Mouse (Mus musculus): Measurements from ENCODE around the gene Fam83f. TPM values are rescaled to one million over a fixed set of nuclear protein-coding genes. Genes with fewer than 3 reads are reported as not detected.

Fam83f gene
- total and polyA plus RNA-seq, 3 experiments: not detected

DNA sequence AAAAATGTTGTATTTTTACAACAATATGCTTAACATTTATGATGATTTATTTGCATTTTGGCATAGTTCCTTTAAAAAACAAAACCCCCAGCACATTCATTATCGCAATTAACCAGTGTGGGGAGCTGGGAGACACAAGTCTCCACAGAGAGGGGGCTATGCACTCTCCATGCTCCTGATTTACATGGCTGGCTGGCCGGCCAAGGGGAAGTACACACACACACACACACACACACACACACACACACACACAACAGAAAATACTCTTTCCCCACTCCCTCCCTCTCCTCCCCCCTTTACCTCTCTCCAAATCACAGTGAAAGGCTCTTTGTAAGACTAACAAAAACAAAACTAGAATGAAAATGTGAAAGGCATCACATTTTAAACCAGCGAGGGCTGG lies 50.7 kb downstream of the Fam83f start:
- H3K27me3 ChIP-seq (ENCODE audit: control insufficient read depth in 1 of 2, insufficient read depth in 2 of 2, low read length in 2 of 2): no peaks in the 10 kb centered on the region
- no peaks in the 10 kb centered on the region for H3K36me3 ChIP-seq (ENCODE audit: control insufficient read depth in 1 of 2, insufficient read depth in 2 of 2, low read length in 2 of 2)
- H3K27ac ChIP-seq (ENCODE audit: control insufficient read depth, low read depth, low read length): no peak overlapping the region
- no peaks in the 10 kb centered on the region for H3K79me2 ChIP-seq (ENCODE audit: control insufficient read depth, insufficient read depth, low read length, poor library complexity)
- H3K9me3 ChIP-seq (replicated peaks; ENCODE audit: insufficient read depth, low read length): no peaks in the 10 kb centered on the region
- no peak overlapping the region for H3K9ac ChIP-seq (ENCODE audit: control insufficient read depth, low read depth, low read length, poor library complexity, severe bottlenecking)
- TF ChIP-seq POLR2AphosphoS2 (IDR thresholded peaks at IDR 0.05; ENCODE audit: low read length) (no peak), ZNF384 (IDR thresholded peaks at IDR 0.05; ENCODE audit: low read depth, low read length) (no peak), MYB (IDR thresholded peaks at IDR 0.05; ENCODE audit: low read depth, low read length) (no peak), SMC3 (IDR thresholded peaks at IDR 0.05; ENCODE audit: low read depth, low read length) (no peak), MYC (IDR thresholded peaks at IDR 0.05; ENCODE audit: low read depth, low read length) (no peak), RAD21 (IDR thresholded peaks at IDR 0.05; ENCODE audit: low read depth, low read length) (no peak), CTCF (IDR thresholded peaks at IDR 0.05 in 2 of 3, conservative IDR thresholded peaks at IDR 0.05 in 1 of 3; ENCODE audit: control insufficient read depth in 1 of 3, insufficient read depth in 1 of 3, low read depth in 2 of 3, low read length in 3 of 3, poor library complexity in 1 of 3, severe bottlenecking in 1 of 3) (no peak), SIN3A (IDR thresholded peaks at IDR 0.05; ENCODE audit: low read length) (no peak), TBP (IDR thresholded peaks at IDR 0.05; ENCODE audit: low read depth, low read length) (no peak), RCOR1 (IDR thresholded peaks at IDR 0.05; ENCODE audit: low read depth, low read length) (no peak), ZMIZ1 (IDR thresholded peaks at IDR 0.05; ENCODE audit: low read depth, low read length) (no peak), POLR2AphosphoS5 (IDR thresholded peaks at IDR 0.05; ENCODE audit: borderline replicate concordance, low read depth, low read length) (no peak), TAL1 (IDR thresholded peaks at IDR 0.05; ENCODE audit: low read length) (no peak), ELF1 (IDR thresholded peaks at IDR 0.05; ENCODE audit: low read depth, low read length) (no peak), MAFK (IDR thresholded peaks at IDR 0.05; ENCODE audit: borderline replicate concordance, low read depth, low read length) (no peak), TCF12 (IDR thresholded peaks at IDR 0.05; ENCODE audit: low read depth, low read length) (no peak)
- no peak for DNase-seq (ENCODE audit: low read depth, low spot score)
- H3K4me1 ChIP-seq (ENCODE audit: control insufficient read depth in 1 of 2, insufficient read depth in 2 of 2, low read length in 2 of 2): no peaks in the 10 kb centered on the region
- H3K4me3 ChIP-seq (ENCODE audit: control insufficient read depth in 1 of 2, insufficient read depth in 1 of 2, low read depth in 2 of 2, low read length in 2 of 2): no peak overlapping the region

- Histone ChIP-seq H3K4me1 (ENCODE audit: control insufficient read depth in 1 of 2, insufficient read depth in 2 of 2, low read length in 2 of 2) (peaks cover 5 to 16% of the 10 kb centered on the region in 2 experiments), H3K9ac (ENCODE audit: control insufficient read depth, low read depth, low read length, poor library complexity, severe bottlenecking) (no peak overlapping the region), H3K9me3 (replicated peaks; ENCODE audit: insufficient read depth, low read length) (no peaks in the 10 kb centered on the region), H3K27ac (ENCODE audit: control insufficient read depth, low read depth, low read length) (no peak overlapping the region), H3K79me2 (ENCODE audit: control insufficient read depth, insufficient read depth, low read length, poor library complexity) (no peaks in the 10 kb centered on the region), H3K27me3 (ENCODE audit: control insufficient read depth in 1 of 2, insufficient read depth in 2 of 2, low read length in 2 of 2) (no peaks in the 10 kb centered on the region), H3K4me3 (ENCODE audit: control insufficient read depth in 1 of 2, insufficient read depth in 1 of 2, low read depth in 2 of 2, low read length in 2 of 2) (no peak overlapping the region), H3K36me3 (ENCODE audit: control insufficient read depth in 1 of 2, insufficient read depth in 2 of 2, low read length in 2 of 2) (peaks cover 0 to 16% of the 10 kb centered on the region in 2 experiments; a peak in 2 of 4 replicates)
- TF ChIP-seq NRF1 (IDR thresholded peaks at IDR 0.05; ENCODE audit: insufficient read depth, low read depth, low read length, poor library complexity, severe bottlenecking): no peak
- TF ChIP-seq RCOR1 (IDR thresholded peaks at IDR 0.05; ENCODE audit: low read depth, low read length): no peak
- no peak for TF ChIP-seq POLR2A (IDR thresholded peaks at IDR 0.05; ENCODE audit: control insufficient read depth in 1 of 2, insufficient read depth in 1 of 2, low read depth in 1 of 2, low read length in 2 of 2, poor library complexity in 1 of 2)
- no peak for TF ChIP-seq EP300 (IDR thresholded peaks at IDR 0.05; ENCODE audit: low read depth in 1 of 2, low read length in 2 of 2)
- no peak for TF ChIP-seq TCF12 (IDR thresholded peaks at IDR 0.05; ENCODE audit: low read depth, low read length)
- no peak for TF ChIP-seq MAX (IDR thresholded peaks at IDR 0.05; ENCODE audit: low read length)
- no peak for TF ChIP-seq MXI1 (IDR thresholded peaks at IDR 0.05; ENCODE audit: low read depth, low read length)
- no peak for TF ChIP-seq POLR2AphosphoS5 (IDR thresholded peaks at IDR 0.05; ENCODE audit: borderline replicate concordance, low read depth, low read length)
- no peak for TF ChIP-seq ZNF384 (IDR thresholded peaks at IDR 0.05; ENCODE audit: low read depth, low read length)
- no peak for TF ChIP-seq SMC3 (IDR thresholded peaks at IDR 0.05; ENCODE audit: low read depth, low read length)
- TF ChIP-seq USF1 (IDR thresholded peaks at IDR 0.05; ENCODE audit: low read depth, low read length): no peak
- TF ChIP-seq MYC (IDR thresholded peaks at IDR 0.05; ENCODE audit: low read depth, low read length): no peak
- TF ChIP-seq MYB (IDR thresholded peaks at IDR 0.05; ENCODE audit: low read depth, low read length): no peak
- TF ChIP-seq NELFE (IDR thresholded peaks at IDR 0.05; ENCODE audit: low read depth, low read length): no peak
- no peak for TF ChIP-seq HCFC1 (IDR thresholded peaks at IDR 0.05; ENCODE audit: low read depth, low read length)
- TF ChIP-seq ETS1 (IDR thresholded peaks at IDR 0.05; ENCODE audit: low read depth, low read length): no peak
- no peak for TF ChIP-seq TBP (IDR thresholded peaks at IDR 0.05; ENCODE audit: low read depth, low read length)
- DNase-seq (ENCODE audit: low read depth, low spot score): no peak
Observed at GRCm38 (mm10) chr15:80729477-80729876, 57.8 kb downstream of the Fam83f start.

Measured in MEL (cell line).